Mouse (Mus musculus) liver, postnatal 0 days (tissue): Measurements from ENCODE around the gene Atp5g1. TPM values are rescaled to one million over a fixed set of nuclear protein-coding genes. Genes with fewer than 3 reads are reported as not detected.

Experiments
- ATAC-seq: fragments of 200-750 bp; cut with Nextera tagmentation; 2 replicates; pipeline ENCODE4 v1.8.0; 2017; ENCODE audit warnings: mild to moderate bottlenecking, moderate library complexity
- DNase-seq: peaks from one replicate; pipeline ENCODE4 v3.0.0-alpha.2; 2016
- H3K27ac ChIP-seq: fragments of 300-500 bp; sonication (generic); 2 replicates; pipeline ENCODE4 v1.5.1; 2014; ENCODE audit warnings: antibody characterized with exemption, moderate library complexity, mild to moderate bottlenecking, low read depth
- H3K27me3 ChIP-seq: fragments of 300-500 bp; sonication (generic); 2 replicates; pipeline ENCODE4 v1.6.1; 2014; ENCODE audit warnings: low read length, control low read depth, mixed read lengths; ENCODE audit not compliant: insufficient read depth
- H3K36me3 ChIP-seq: fragments of 300-500 bp; sonication (generic); replicated peaks from 2 replicates; pipeline ENCODE4 v1.6.1; 2014; ENCODE audit warnings: mild to moderate bottlenecking, control low read depth, low read length, moderate library complexity, mixed read lengths; ENCODE audit not compliant: insufficient read depth
- H3K4me1 ChIP-seq: fragments of 300-500 bp; sonication (generic); 2 replicates; pipeline ENCODE4 v1.6.1; 2014; ENCODE audit warnings: antibody characterized with exemption, mild to moderate bottlenecking, control low read depth; ENCODE audit not compliant: insufficient read depth
- H3K4me2 ChIP-seq: fragments of 300-500 bp; sonication (generic); 2 replicates; pipeline ENCODE4 v1.6.1; 2014; ENCODE audit warnings: low read depth, mild to moderate bottlenecking, low read length, moderate library complexity, mixed read lengths
- H3K4me3 ChIP-seq: fragments of 300-500 bp; sonication (generic); 2 replicates; pipeline ENCODE4 v1.5.1; 2014; ENCODE audit warnings: low read depth, low read length
- H3K9ac ChIP-seq: fragments of 300-500 bp; sonication (generic); replicated peaks from 2 replicates; pipeline ENCODE4 v1.6.1; 2014; ENCODE audit warnings: mild to moderate bottlenecking, moderate library complexity
- H3K9me3 ChIP-seq: fragments of 300-500 bp; sonication (generic); 2 replicates; pipeline ENCODE4 v1.6.1; 2016; ENCODE audit warnings: mild to moderate bottlenecking, control low read depth, low read length, mixed read lengths
- CTCF ChIP-seq: sonication (generic); IDR thresholded peaks from 2 replicates; pipeline ENCODE4 v1.5.1; 2016; ENCODE audit warnings: antibody characterized with exemption, low read depth
- EP300 ChIP-seq: IDR thresholded peaks from 2 replicates; pipeline ENCODE4 v1.6.1; 2016; ENCODE audit warnings: antibody characterized with exemption, low read depth, mild to moderate bottlenecking
- WGBS: fragments of 180-500 bp; shearing (Covaris S2); extraction: QIAGEN DNeasy Blood & Tissue Kit; methylation state at CpG from one replicate; pipeline ENCODE4 v1.1.7; 2014; ENCODE audit not compliant: insufficient replicate concordance; 5-methylcytosine and 5-hydroxymethylcytosine counted together
- polyA plus RNA-seq: library from polyadenylated mRNA; unstranded; fragments of >200 nt; fragmentation: Nextera tagmentation; extraction: Ambion mirVana; gene quantifications from 2 replicates; pipeline ENCODE4 v1.2.1, GENCODE M21; 2015

The Atp5g1 gene
- polyA plus RNA-seq, 1 experiment from 2014 or later: 849 TPM

DNA sequence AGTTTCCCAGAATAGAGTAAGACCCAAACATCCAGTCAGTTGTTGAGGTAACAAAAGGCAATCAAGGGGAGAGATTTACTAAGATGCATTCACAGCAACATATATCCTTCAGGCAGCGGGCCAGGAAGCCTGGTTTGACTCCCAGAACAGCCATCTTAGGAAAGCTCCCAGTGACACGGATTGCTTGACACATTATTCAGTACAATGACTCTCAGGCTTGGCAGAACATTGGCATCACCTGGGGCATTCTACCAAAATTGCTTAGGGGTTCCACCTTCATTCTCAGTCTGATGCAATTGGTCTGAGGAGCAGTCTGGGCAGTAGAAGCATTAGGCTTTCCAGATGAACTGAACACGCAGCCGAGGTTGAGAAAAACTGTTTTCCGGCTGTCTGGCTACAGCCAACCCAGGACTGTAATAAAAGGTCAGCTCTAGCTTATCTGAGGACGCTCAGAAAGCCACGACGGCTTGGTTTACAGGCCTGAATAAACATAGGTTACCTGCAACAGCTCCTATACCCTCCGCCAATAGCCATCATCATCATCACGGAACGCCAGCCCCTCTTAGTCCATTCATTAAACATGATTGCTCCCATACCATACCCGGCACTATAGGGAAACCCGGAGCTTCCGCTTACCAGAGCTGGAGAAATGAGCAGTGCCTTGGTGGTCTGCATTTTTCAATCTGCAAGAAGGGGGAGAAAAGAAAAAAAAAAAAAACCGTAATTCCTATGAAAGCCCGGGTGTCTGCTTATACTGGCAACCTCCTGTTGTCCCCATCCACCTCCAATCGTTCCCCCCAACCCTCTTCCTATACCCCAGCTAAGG lies 906 bp downstream of the Atp5g1 start:
- peak overlapping the region; percentile 87 for H3K4me3 ChIP-seq
- H3K36me3 ChIP-seq: peaks cover 9% of the 10 kb centered on the region
- peak; percentile 16 for DNase-seq
- no peaks in the 10 kb centered on the region for H3K27me3 ChIP-seq
- peak overlapping the region; percentile 89 for H3K9ac ChIP-seq
- H3K9me3 ChIP-seq: no peaks in the 10 kb centered on the region
- peak overlapping the region; percentile 96 for H3K4me2 ChIP-seq
- WGBS: 10% methylated on average over 17 of the region's 17 CpGs
- ATAC-seq: no peak
- H3K27ac ChIP-seq: peak overlapping the region; percentile 93
- TF ChIP-seq EP300: no peak
- no peak for TF ChIP-seq CTCF
- H3K4me1 ChIP-seq: peaks cover 16% of the 10 kb centered on the region

DNA sequence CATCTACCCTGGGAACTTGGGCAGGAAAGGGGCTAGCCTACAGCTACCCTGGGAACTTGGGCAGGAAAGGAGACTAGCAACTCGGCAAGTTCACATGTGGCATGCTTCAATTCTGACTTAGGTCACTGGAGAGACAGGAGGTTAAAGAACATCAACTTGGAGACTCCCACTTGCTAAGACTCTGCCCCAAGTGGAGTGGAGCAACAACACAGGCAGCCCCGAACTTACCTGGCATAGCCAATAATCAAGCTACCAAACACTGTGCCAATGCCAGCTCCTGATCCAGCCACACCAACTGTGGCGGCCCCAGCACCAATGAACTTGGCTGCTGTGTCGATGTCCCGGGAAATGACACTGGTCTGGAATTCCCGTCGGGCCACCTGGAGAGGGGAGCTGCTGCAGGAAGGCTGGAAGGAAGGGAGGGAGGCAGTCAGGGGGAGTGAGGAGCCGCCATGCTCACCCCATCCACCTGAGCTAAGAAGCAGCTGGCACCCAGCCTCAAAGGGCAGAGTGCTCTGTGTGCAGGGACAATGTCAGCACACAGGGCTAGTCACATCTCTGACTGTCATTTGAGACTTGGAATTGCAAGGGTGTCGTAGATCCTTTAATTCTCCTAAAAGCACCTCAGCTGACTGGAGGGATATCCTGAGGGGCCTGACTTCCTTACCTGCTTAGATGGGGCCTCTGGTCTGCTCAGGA lies 2.0 kb downstream of the Atp5g1 start:
- Histone ChIP-seq H3K27me3 (no peaks in the 10 kb centered on the region), H3K36me3 (peaks cover 9% of the 10 kb centered on the region), H3K9me3 (no peaks in the 10 kb centered on the region), H3K4me2 (peak overlapping the region; percentile 96), H3K9ac (peak overlapping the region; percentile 89; the same call in 1 of the 2 replicates), H3K4me3 (peak overlapping the region; percentile 87; the same call in 1 of the 2 replicates), H3K4me1 (peaks cover 16% of the 10 kb centered on the region), H3K27ac (peak overlapping the region; percentile 93; the same call in 1 of the 2 replicates)
- DNase-seq: no peak
- 69% methylated on average over 6 of the region's 9 CpGs for WGBS
- no peak for ATAC-seq
- TF ChIP-seq EP300 (no peak), CTCF (no peak)

DNA sequence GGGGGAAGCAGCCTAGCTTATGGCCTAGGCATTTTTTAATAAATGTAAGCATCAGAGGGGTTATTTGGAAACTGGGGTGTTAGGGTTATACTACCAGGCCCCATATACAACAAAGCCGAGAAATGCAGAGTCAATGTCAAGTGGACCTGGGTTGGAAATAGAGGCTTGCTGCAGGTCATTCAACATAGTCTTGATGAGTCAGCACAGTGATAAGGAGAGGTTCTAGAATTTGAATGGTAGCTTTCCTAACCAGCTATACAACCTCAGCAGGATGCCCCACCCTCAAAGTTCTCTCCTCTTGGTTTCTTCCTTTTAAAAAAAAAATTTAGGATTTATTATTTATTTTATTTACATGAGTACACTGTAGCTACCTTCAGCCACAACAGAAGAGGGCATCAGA lies 4.5 kb downstream of the Atp5g1 start:
- 88% methylated on average over 1 of the region's 1 CpGs for WGBS
- Histone ChIP-seq H3K4me3 (no peak overlapping the region), H3K36me3 (peaks cover 9% of the 10 kb centered on the region), H3K9ac (no peak overlapping the region), H3K27ac (no peak overlapping the region), H3K9me3 (no peaks in the 10 kb centered on the region), H3K4me2 (no peak overlapping the region), H3K27me3 (no peaks in the 10 kb centered on the region), H3K4me1 (peaks cover 12% of the 10 kb centered on the region)
- ATAC-seq: no peak
- DNase-seq: no peak
- no peak for TF ChIP-seq CTCF
- no peak for TF ChIP-seq EP300

DNA sequence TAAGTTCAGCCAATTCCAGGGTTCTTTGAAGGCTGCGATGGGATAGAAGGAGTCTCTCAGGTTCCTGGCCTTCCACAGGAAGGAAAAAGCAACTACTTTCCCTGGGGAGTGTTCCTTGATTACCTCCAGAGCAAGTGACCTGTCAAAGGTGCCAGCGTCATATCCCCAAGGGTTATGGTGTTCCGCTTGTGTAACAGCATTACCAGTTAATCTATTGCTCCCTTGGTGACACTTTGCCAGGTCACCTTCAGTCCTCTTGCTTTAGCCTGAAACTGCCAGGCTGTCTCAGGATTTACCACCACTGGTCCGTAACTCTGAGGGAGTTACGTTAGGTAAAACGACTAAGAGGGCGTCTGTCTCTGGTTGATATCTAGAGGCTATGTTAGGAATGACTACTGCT lies 5.1 kb downstream of the Atp5g1 start:
- TF ChIP-seq EP300 (no peak), CTCF (no peak)
- no peak overlapping the region for H3K4me2 ChIP-seq
- no peak overlapping the region for H3K9ac ChIP-seq
- H3K27me3 ChIP-seq: no peaks in the 10 kb centered on the region
- ATAC-seq: no peak
- H3K9me3 ChIP-seq: no peaks in the 10 kb centered on the region
- H3K4me1 ChIP-seq: peaks cover 17% of the 10 kb centered on the region
- peaks cover 9% of the 10 kb centered on the region for H3K36me3 ChIP-seq
- H3K4me3 ChIP-seq: no peak overlapping the region
- DNase-seq: no peak
- WGBS: 89% methylated on average over 7 of the region's 7 CpGs
- H3K27ac ChIP-seq: no peak overlapping the region

DNA sequence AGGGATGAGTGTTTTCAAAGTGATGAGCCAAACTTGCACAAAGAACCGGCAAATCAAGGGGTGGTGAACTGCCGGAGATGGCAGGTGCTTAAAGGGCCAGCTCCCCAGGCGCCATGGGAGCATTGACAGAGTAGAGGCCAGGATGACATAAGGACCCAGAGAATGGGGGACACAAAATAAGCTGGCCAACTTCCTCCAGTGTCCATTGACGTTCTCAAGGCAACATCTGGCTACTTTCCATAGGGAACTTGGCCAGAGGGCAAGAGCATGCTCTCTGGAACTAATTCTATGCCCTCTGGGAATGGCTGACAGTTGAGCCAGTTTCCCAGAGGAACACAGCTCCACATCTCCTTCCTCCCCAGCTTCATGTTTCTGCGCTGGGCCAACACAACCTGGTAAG lies 7.2 kb downstream of the Atp5g1 start:
- H3K4me2 ChIP-seq: no peak overlapping the region
- no peak overlapping the region for H3K4me3 ChIP-seq
- no peak overlapping the region for H3K27ac ChIP-seq
- WGBS: 70% methylated on average over 5 of the region's 5 CpGs
- H3K9me3 ChIP-seq: no peaks in the 10 kb centered on the region
- no peak overlapping the region for H3K9ac ChIP-seq
- H3K36me3 ChIP-seq: peaks cover 9% of the 10 kb centered on the region
- H3K4me1 ChIP-seq: peaks cover 16% of the 10 kb centered on the region
- no peak for TF ChIP-seq EP300
- TF ChIP-seq CTCF: no peak
- DNase-seq (no peak), ATAC-seq (no peak)
- no peaks in the 10 kb centered on the region for H3K27me3 ChIP-seq

DNA sequence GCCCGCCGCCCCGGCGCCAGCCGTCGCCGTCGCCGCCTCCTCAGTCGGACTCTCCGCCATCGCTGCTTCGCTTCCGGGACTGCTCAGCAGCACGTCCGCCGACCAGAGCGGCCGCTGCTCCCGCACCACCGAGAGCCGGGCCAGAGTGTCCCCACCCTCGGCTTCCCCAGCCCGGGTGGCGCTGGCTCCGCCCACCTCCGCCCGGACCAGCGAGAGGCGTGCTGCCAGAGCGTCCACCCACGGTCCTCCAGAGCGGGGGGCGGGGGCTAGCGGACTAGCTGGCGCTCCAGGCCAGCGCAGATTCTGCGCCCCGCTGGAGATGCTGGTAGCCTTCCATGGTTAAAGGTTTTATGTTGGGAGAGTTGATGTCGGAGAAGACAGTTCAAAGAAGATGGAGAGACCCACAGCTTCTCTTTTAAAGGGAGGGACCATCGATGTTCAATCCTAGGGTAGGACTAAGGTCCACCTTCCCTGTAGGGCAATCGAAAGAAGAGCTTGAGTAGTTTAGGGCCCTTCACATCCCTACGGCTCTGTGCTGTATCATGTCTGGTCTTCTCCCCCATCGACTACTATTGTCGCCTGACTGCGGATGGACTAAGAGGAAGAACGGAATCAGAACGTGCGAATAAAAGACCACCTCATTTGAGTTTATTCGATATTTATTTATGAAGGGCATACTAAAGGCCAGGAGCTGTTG lies 10.1 kb downstream of the Atp5g1 start, which contains the start of gene Ube2z:
Ube2z (minus strand) TSS at position 174 of the 697 bp plus-strand sequence.
- TF ChIP-seq CTCF (peak; percentile 23; the same call in 1 of the 2 replicates), EP300 (no peak)
- H3K9ac ChIP-seq: peak within 1 kb of the TSS; percentile 98
- 6% methylated on average over 41 of the region's 50 CpGs for WGBS
- H3K4me3 ChIP-seq: peak within 1 kb of the TSS; percentile 99
- peaks cover 20% of the 10 kb centered on the region for H3K4me1 ChIP-seq
- H3K36me3 ChIP-seq: peaks cover 28% of the 10 kb centered on the region
- DNase-seq: peak; percentile 98
- H3K27ac ChIP-seq: peak within 1 kb of the TSS; percentile 94
- ATAC-seq: peak; percentile 99
- H3K27me3 ChIP-seq: no peaks in the 10 kb centered on the region
- H3K9me3 ChIP-seq: no peaks in the 10 kb centered on the region
- H3K4me2 ChIP-seq: peak within 1 kb of the TSS; percentile 91
